Mouse (Mus musculus) stomach, embryonic 16.5 days (tissue): Measurements from ENCODE around the gene C1ra. TPM values are rescaled to one million over a fixed set of nuclear protein-coding genes. Genes with fewer than 3 reads are reported as not detected.
"Not testable (repeated sequence)": the region's sequence is repeated elsewhere in the genome, so short reads cannot be mapped to it uniquely, and the experiment has no call there.

ENCODE experiments used
- ATAC-seq: fragments of 200-750 bp; cut with Nextera tagmentation; 2 replicates; pipeline ENCODE4 v1.8.0; 2017; ENCODE audit warnings: moderate number of reproducible peaks, moderate TSS enrichment; ENCODE audit not compliant: insufficient read depth, low FRiP score
- H3K27ac ChIP-seq: fragments of 300-500 bp; sonication (generic); 2 replicates; pipeline ENCODE4 v1.5.1; 2014; ENCODE audit warnings: low read length
- H3K27me3 ChIP-seq: fragments of 300-500 bp; sonication (generic); 2 replicates; pipeline ENCODE4 v1.6.1; 2014; ENCODE audit warnings: low read length, control low read depth, mixed read lengths; ENCODE audit not compliant: control insufficient read depth, insufficient read depth
- H3K36me3 ChIP-seq: fragments of 300-500 bp; sonication (generic); 2 replicates; pipeline ENCODE4 v1.6.1; 2014; ENCODE audit warnings: low read length; ENCODE audit not compliant: control insufficient read depth, insufficient read depth
- H3K4me1 ChIP-seq: fragments of 300-500 bp; sonication (generic); 2 replicates; pipeline ENCODE4 v1.6.1; 2014; ENCODE audit warnings: low read length, control low read depth, mixed read lengths; ENCODE audit not compliant: control insufficient read depth, insufficient read depth
- H3K4me2 ChIP-seq: fragments of 300-500 bp; sonication (generic); 2 replicates; pipeline ENCODE4 v1.6.1; 2014; ENCODE audit warnings: low read depth, low read length, mixed read lengths
- H3K4me3 ChIP-seq: fragments of 300-500 bp; sonication (generic); replicated peaks from 2 replicates; pipeline ENCODE4 v1.5.1; 2014; ENCODE audit warnings: mild to moderate bottlenecking, low read length
- H3K9ac ChIP-seq: fragments of 300-500 bp; sonication (generic); 2 replicates; pipeline ENCODE4 v1.6.1; 2014; ENCODE audit warnings: low read length
- H3K9me3 ChIP-seq: fragments of 300-500 bp; sonication (generic); replicated peaks from 2 replicates; pipeline ENCODE4 v1.6.1; 2016; ENCODE audit warnings: low read length, control low read depth; ENCODE audit not compliant: control insufficient read depth
- whole genome bisulfite sequencing: fragments of 180-500 bp; shearing (Covaris S2); extraction: QIAGEN DNeasy Blood & Tissue Kit; methylation state at CpG from one replicate; pipeline ENCODE4 v1.1.7; 2014; 5-methylcytosine and 5-hydroxymethylcytosine counted together
- polyA plus RNA-seq: library from polyadenylated mRNA; unstranded; fragments of >200 nt; fragmentation: Nextera tagmentation; extraction: Ambion mirVana; gene quantifications from 2 replicates; pipeline ENCODE4 v1.2.1, GENCODE M21; 2015

C1ra gene
- polyA plus RNA-seq, 1 experiment from 2014 or later, result 9.4 TPM

- H3K4me1 ChIP-seq, result peaks cover 7% of the 10 kb centered on the region
- no peaks in the 10 kb centered on the region for H3K27me3 ChIP-seq
- no peak overlapping the region for H3K4me2 ChIP-seq
- WGBS, result 84% methylated on average over 5 of the region's 5 CpGs
- H3K9ac ChIP-seq, result no peak overlapping the region
- H3K9me3 ChIP-seq, result no peaks in the 10 kb centered on the region
- no peak overlapping the region for H3K27ac ChIP-seq
- no peak overlapping the region for H3K4me3 ChIP-seq
- no peaks in the 10 kb centered on the region for H3K36me3 ChIP-seq
- no peak for ATAC-seq
These were observed 16.2 kb upstream of the C1ra start for GRCm38 (mm10) chr6:124496054-124496453.

- H3K4me3 ChIP-seq, result no peak overlapping the region
- no peaks in the 10 kb centered on the region for H3K36me3 ChIP-seq
- H3K9ac ChIP-seq, result no peak overlapping the region
- peaks cover 4% of the 10 kb centered on the region for H3K4me1 ChIP-seq
- no peaks in the 10 kb centered on the region for H3K27me3 ChIP-seq
- no peaks in the 10 kb centered on the region for H3K9me3 ChIP-seq
- no peak for ATAC-seq
- WGBS, result 39% methylated on average over 10 of the region's 10 CpGs
- no peak overlapping the region for H3K27ac ChIP-seq
- no peak overlapping the region for H3K4me2 ChIP-seq
These were observed 12.2 kb upstream of the C1ra start for GRCm38 (mm10) chr6:124499914-124500566.

- no peaks in the 10 kb centered on the region for H3K27me3 ChIP-seq
- H3K4me1 ChIP-seq, result peaks cover 4% of the 10 kb centered on the region
- H3K9ac ChIP-seq, result no peak overlapping the region
- H3K36me3 ChIP-seq, result no peaks in the 10 kb centered on the region
- no peak overlapping the region for H3K27ac ChIP-seq
- no peak overlapping the region for H3K4me3 ChIP-seq
- ATAC-seq, result no peak
- WGBS, result 70% methylated on average over 4 of the region's 4 CpGs
- H3K4me2 ChIP-seq, result no peak overlapping the region
- H3K9me3 ChIP-seq, result no peaks in the 10 kb centered on the region
These were observed 10.7 kb upstream of the C1ra start for GRCm38 (mm10) chr6:124501473-124501872.

- Histone ChIP-seq H3K9me3 (no peaks in the 10 kb centered on the region), H3K27me3 (no peaks in the 10 kb centered on the region), H3K4me1 (peaks cover 4% of the 10 kb centered on the region), H3K4me3 (no peak overlapping the region), H3K4me2 (no peak overlapping the region), H3K9ac (no peak overlapping the region), H3K36me3 (no peaks in the 10 kb centered on the region), H3K27ac (no peak overlapping the region)
- no peak for ATAC-seq
- WGBS, result 90% methylated on average over 5 of the region's 5 CpGs
These were observed 10.2 kb upstream of the C1ra start for GRCm38 (mm10) chr6:124502021-124502420.

- Histone ChIP-seq H3K4me3 (no peak overlapping the region), H3K27ac (no peak overlapping the region), H3K27me3 (no peaks in the 10 kb centered on the region), H3K9me3 (no peaks in the 10 kb centered on the region), H3K9ac (no peak overlapping the region), H3K36me3 (no peaks in the 10 kb centered on the region), H3K4me1 (peaks cover 3% of the 10 kb centered on the region), H3K4me2 (no peak overlapping the region)
- no peak for ATAC-seq
- WGBS, result 71% methylated on average over 4 of the region's 4 CpGs
These were observed 7.2 kb upstream of the C1ra start for GRCm38 (mm10) chr6:124505028-124505427.

- 71% methylated on average over 6 of the region's 6 CpGs for WGBS
- Histone ChIP-seq H3K27ac (no peak overlapping the region), H3K36me3 (no peaks in the 10 kb centered on the region), H3K9me3 (no peaks in the 10 kb centered on the region), H3K4me2 (no peak overlapping the region), H3K9ac (no peak overlapping the region), H3K4me3 (no peak overlapping the region), H3K27me3 (no peaks in the 10 kb centered on the region), H3K4me1 (no peaks in the 10 kb centered on the region)
- ATAC-seq, result no peak
These were observed 5.2 kb upstream of the C1ra start for GRCm38 (mm10) chr6:124506991-124507390.

GRCm38 (mm10) chr6:124508292-124508691 is 3.9 kb upstream of the C1ra start:
- 79% methylated on average over 10 of the region's 10 CpGs for WGBS
- H3K9ac ChIP-seq, result no peak overlapping the region
- H3K27ac ChIP-seq, result no peak overlapping the region

GRCm38 (mm10) chr6:124509192-124509591 is 3.0 kb upstream of the C1ra start:
- not testable (repeated sequence) for H3K36me3 ChIP-seq, H3K27ac ChIP-seq, H3K9ac ChIP-seq, H3K4me2 ChIP-seq, H3K9me3 ChIP-seq, H3K4me1 ChIP-seq, ATAC-seq, H3K27me3 ChIP-seq, H3K4me3 ChIP-seq
- 85% methylated on average over 5 of the region's 5 CpGs for WGBS

More at GRCm38 (mm10) chr6:124508292-124508691, 3.9 kb upstream of the C1ra start:
- ATAC-seq, result no peak
- no peaks in the 10 kb centered on the region for H3K4me1 ChIP-seq
- no peaks in the 10 kb centered on the region for H3K27me3 ChIP-seq
- H3K4me3 ChIP-seq, result no peak overlapping the region
- no peaks in the 10 kb centered on the region for H3K36me3 ChIP-seq
- no peaks in the 10 kb centered on the region for H3K9me3 ChIP-seq
- no peak overlapping the region for H3K4me2 ChIP-seq

GRCm38 (mm10) chr6:124511936-124512335 is 269 bp upstream of the C1ra start:
- Histone ChIP-seq H3K27ac (no peak overlapping the region), H3K36me3 (no peaks in the 10 kb centered on the region), H3K9ac (no peak overlapping the region), H3K4me2 (no peak overlapping the region), H3K4me1 (no peaks in the 10 kb centered on the region), H3K9me3 (no peaks in the 10 kb centered on the region), H3K4me3 (no peak overlapping the region), H3K27me3 (no peaks in the 10 kb centered on the region)
- 59% methylated on average over 6 of the region's 6 CpGs for WGBS
- no peak for ATAC-seq
